Mouse (Mus musculus): Measurements from ENCODE around the gene Tmem200a.

DNA sequence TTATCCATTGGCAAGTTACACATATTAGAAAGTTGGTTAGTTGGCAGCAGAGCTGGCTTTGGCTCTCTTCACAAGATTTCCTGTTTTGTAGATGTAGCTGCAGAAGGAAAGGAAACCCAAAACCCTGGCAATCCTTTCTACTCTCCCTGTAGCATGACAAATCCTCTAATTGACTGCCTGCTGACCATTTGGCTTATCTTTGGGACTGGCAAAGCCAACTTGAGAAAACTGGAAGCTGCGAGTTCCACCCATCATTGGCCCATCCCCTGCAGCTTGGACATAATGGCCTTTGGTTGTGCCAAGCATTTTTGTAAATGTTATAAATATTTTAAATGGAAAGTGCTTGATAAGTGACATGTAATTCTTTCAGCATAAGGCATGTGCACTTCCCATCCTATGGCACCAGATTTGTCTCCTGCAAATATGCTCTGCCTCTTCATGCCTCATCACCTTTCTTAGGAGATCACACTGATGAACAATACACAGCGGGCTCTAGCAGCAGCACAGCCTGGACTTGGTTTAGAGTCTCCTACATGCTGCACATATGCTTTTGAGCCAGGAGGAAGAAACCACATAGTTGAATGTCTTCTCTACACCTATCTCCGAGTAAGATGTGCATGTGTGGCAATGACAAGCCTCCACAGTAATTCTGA is 24.6 kb upstream of the Tmem200a start:
- no peak for TF ChIP-seq USF1 (IDR thresholded peaks at IDR 0.05; ENCODE audit: low read depth)
- TF ChIP-seq CTCF (IDR thresholded peaks at IDR 0.05; ENCODE audit: control insufficient read depth, insufficient read depth, insufficient read length): no peak
- TF ChIP-seq MAX (IDR thresholded peaks at IDR 0.05): no peak
- no peak for TF ChIP-seq MYOD1 (IDR thresholded peaks at IDR 0.05; ENCODE audit: control insufficient read depth, insufficient read length, low read depth)
- no peak for TF ChIP-seq CEBPB (IDR thresholded peaks at IDR 0.05; ENCODE audit: low read depth)

Data from C2C12 (cell line).